Mouse (Mus musculus): ENCODE results near the gene Ggt7.

- TF ChIP-seq POLR2A (IDR thresholded peaks at IDR 0.05; ENCODE audit: insufficient read length, low read depth) (peak; percentile 55), MYOD1 (IDR thresholded peaks at IDR 0.05; ENCODE audit: control insufficient read depth in 1 of 3, insufficient read length in 2 of 3, low read depth in 2 of 3) (peak in 1 of 3 experiments; percentile 57), E2F4 (IDR thresholded peaks at IDR 0.05; ENCODE audit: insufficient read depth) (no peak), TCF12 (IDR thresholded peaks at IDR 0.05; ENCODE audit: insufficient read depth, poor library complexity, severe bottlenecking) (no peak), MYOG (IDR thresholded peaks at IDR 0.05; ENCODE audit: control insufficient read depth in 1 of 3, insufficient read depth in 1 of 3, insufficient read length in 2 of 3, low read depth in 2 of 3) (peak in 1 of 3 experiments; percentile 44)
Observed at GRCm38 (mm10) chr2:155514666-155515065, 3.4 kb downstream of the Ggt7 start.
